Mouse (Mus musculus): Measurements from ENCODE around the gene Sh2d6.
A peak's percentile ranks its signal among the peaks of the same experiment; 100 is the strongest.

The Sh2d6 gene

GRCm38 (mm10) chr6:72521607-72522006 is at the start of gene Sh2d6:
TSS of gene Sh2d6 (minus strand) at chr6:72521707.
- DNase-seq (ENCODE audit: inconsistent age in 2 of 2, low spot score in 1 of 2) = no peak

- no peak for DNase-seq (ENCODE audit: inconsistent age in 2 of 2, low spot score in 1 of 2)
These were observed 49.3 kb upstream of the Sh2d6 start for GRCm38 (mm10) chr6:72570644-72571397.

GRCm38 (mm10) chr6:72568736-72569135 is 47.2 kb upstream of the Sh2d6 start:
- no peak for DNase-seq (ENCODE audit: inconsistent age in 2 of 2, low spot score in 1 of 2)

- no peak for DNase-seq (ENCODE audit: inconsistent age in 2 of 2, low spot score in 1 of 2)
These were observed 46.0 kb upstream of the Sh2d6 start for GRCm38 (mm10) chr6:72567508-72567907.

GRCm38 (mm10) chr6:72566044-72566443 is 44.5 kb upstream of the Sh2d6 start:
- peak; percentile 84 to 96 for DNase-seq (ENCODE audit: inconsistent age in 2 of 2, low spot score in 1 of 2)

GRCm38 (mm10) chr6:72565506-72565905 is 44.0 kb upstream of the Sh2d6 start:
- no peak for DNase-seq (ENCODE audit: inconsistent age in 2 of 2, low spot score in 1 of 2)

GRCm38 (mm10) chr6:72562894-72563293 is 41.4 kb upstream of the Sh2d6 start:
- no peak for DNase-seq (ENCODE audit: inconsistent age in 2 of 2, low spot score in 1 of 2)

GRCm38 (mm10) chr6:72562486-72562885 is 41.0 kb upstream of the Sh2d6 start:
- DNase-seq (ENCODE audit: inconsistent age in 2 of 2, low spot score in 1 of 2) = no peak

- no peak for DNase-seq (ENCODE audit: inconsistent age in 2 of 2, low spot score in 1 of 2)
These were observed 39.3 kb upstream of the Sh2d6 start for GRCm38 (mm10) chr6:72560801-72561200.

- DNase-seq (ENCODE audit: inconsistent age in 2 of 2, low spot score in 1 of 2) = no peak
These were observed 31.5 kb upstream of the Sh2d6 start for GRCm38 (mm10) chr6:72553079-72553412.

GRCm38 (mm10) chr6:72552171-72553078 is 30.9 kb upstream of the Sh2d6 start:
- peak; percentile 88 to 91 for DNase-seq (ENCODE audit: inconsistent age in 2 of 2, low spot score in 1 of 2)

GRCm38 (mm10) chr6:72550503-72551100 is 29.1 kb upstream of the Sh2d6 start:
- no peak for DNase-seq (ENCODE audit: inconsistent age in 2 of 2, low spot score in 1 of 2)

GRCm38 (mm10) chr6:72550025-72550424 is 28.5 kb upstream of the Sh2d6 start:
- no peak for DNase-seq (ENCODE audit: inconsistent age in 2 of 2, low spot score in 1 of 2)

GRCm38 (mm10) chr6:72549041-72549580 is 27.6 kb upstream of the Sh2d6 start:
- DNase-seq (ENCODE audit: inconsistent age in 2 of 2, low spot score in 1 of 2) = peak; percentile 32 to 56

GRCm38 (mm10) chr6:72547862-72548261 is 26.4 kb upstream of the Sh2d6 start:
- no peak for DNase-seq (ENCODE audit: inconsistent age in 2 of 2, low spot score in 1 of 2)

GRCm38 (mm10) chr6:72547121-72547520 is 25.6 kb upstream of the Sh2d6 start:
- DNase-seq (ENCODE audit: inconsistent age in 2 of 2, low spot score in 1 of 2) = no peak

GRCm38 (mm10) chr6:72545377-72545776 is 23.9 kb upstream of the Sh2d6 start:
- DNase-seq (ENCODE audit: inconsistent age in 2 of 2, low spot score in 1 of 2) = no peak

- DNase-seq (ENCODE audit: inconsistent age in 2 of 2, low spot score in 1 of 2) = peak; percentile 84 to 93
These were observed 22.9 kb upstream of the Sh2d6 start, which contains the start of gene Capg for GRCm38 (mm10) chr6:72544283-72544987. TSS of gene Capg (plus strand) at chr6:72544391.

GRCm38 (mm10) chr6:72543265-72543850 is 21.9 kb upstream of the Sh2d6 start:
- DNase-seq (ENCODE audit: inconsistent age in 2 of 2, low spot score in 1 of 2) = no peak

- DNase-seq (ENCODE audit: inconsistent age in 2 of 2, low spot score in 1 of 2) = peak; percentile 91 to 96
These were observed 17.1 kb upstream of the Sh2d6 start for GRCm38 (mm10) chr6:72538562-72539031.

Measured in adrenal gland, adult (tissue).